Mouse (Mus musculus) cerebellum, adult 2 months (tissue): ENCODE measurements at regions not wholly inside any gene's neighbourhood (a gene's known extent, or its start where the extent isn't known, plus 50 kb on each side); places are given as distances from the start of the nearest gene placed in this dataset.

Source experiments
- DNase-seq, 2 experiments: peaks; one replicate each; pipeline ENCODE4 v3.0.0; 2021
- H3K27ac ChIP-seq: fragments of 200-500 bp; 2 replicates; pipeline ENCODE4 v1.5.1; 2012; ENCODE audit warnings: low read length, control low read depth, inconsistent platforms; ENCODE audit not compliant: insufficient read depth
- H3K27me3 ChIP-seq: fragments of 200-500 bp; 2 replicates; pipeline ENCODE4 v1.6.1; 2012; ENCODE audit warnings: inconsistent platforms, mild to moderate bottlenecking, low read length, moderate library complexity; ENCODE audit not compliant: control insufficient read depth, insufficient read depth
- H3K4me1 ChIP-seq: fragments of 200-500 bp; 2 replicates; pipeline ENCODE4 v1.6.1; 2011; ENCODE audit warnings: low read length; ENCODE audit not compliant: control insufficient read depth, insufficient read depth
- H3K4me3 ChIP-seq: fragments of 200-500 bp; replicated peaks from 2 replicates; pipeline ENCODE3; 2011; ENCODE audit warnings: mild to moderate bottlenecking, low read depth, low read length, control low read depth; ENCODE audit not compliant: insufficient read depth
- CTCF ChIP-seq: fragments of 200-500 bp; IDR thresholded peaks from 2 replicates; pipeline ENCODE4 v1.5.1; 2011; ENCODE audit warnings: low read depth, mild to moderate bottlenecking, control low read depth, low read length, moderate library complexity, borderline replicate concordance; ENCODE audit not compliant: insufficient read depth
- POLR2A ChIP-seq: fragments of 200-500 bp; IDR thresholded peaks from 2 replicates; pipeline ENCODE4 v1.6.1; 2011; ENCODE audit warnings: low read length, control low read depth, borderline replicate concordance; ENCODE audit not compliant: insufficient read depth
- WGBS: fragments of 180-500 bp; shearing (Covaris S2); methylation state at CpG from one replicate; pipeline ENCODE4 v1.1.7; 2018; 5-methylcytosine and 5-hydroxymethylcytosine counted together

DNA sequence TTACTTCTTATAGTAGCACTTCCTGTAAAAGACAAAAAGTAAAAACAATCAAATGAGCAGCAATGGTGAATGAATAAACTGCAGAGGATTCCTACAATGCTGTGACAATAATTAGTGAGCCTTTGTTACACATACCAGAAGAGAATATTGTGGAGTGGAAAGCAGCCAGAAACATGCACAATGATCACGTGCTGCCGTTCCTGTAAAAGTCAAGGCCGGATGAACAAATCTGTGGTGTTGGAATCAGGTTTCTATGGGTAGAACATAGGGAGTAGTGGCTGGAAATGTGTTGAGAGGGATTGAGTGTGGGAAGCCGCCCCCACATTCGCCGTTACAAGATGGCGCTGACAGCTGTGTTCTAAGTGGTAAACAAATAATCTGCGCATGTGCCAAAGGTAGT is 112.3 kb upstream of the Prdm1 start:
- H3K27me3 ChIP-seq: no peaks in the 10 kb centered on the region
- no peak overlapping the region for H3K4me3 ChIP-seq
- no peak for DNase-seq
- H3K27ac ChIP-seq: no peak overlapping the region
- 85% methylated on average over 8 of the region's 8 CpGs for WGBS
- H3K4me1 ChIP-seq: no peaks in the 10 kb centered on the region
- TF ChIP-seq CTCF (no peak), POLR2A (no peak)

DNA sequence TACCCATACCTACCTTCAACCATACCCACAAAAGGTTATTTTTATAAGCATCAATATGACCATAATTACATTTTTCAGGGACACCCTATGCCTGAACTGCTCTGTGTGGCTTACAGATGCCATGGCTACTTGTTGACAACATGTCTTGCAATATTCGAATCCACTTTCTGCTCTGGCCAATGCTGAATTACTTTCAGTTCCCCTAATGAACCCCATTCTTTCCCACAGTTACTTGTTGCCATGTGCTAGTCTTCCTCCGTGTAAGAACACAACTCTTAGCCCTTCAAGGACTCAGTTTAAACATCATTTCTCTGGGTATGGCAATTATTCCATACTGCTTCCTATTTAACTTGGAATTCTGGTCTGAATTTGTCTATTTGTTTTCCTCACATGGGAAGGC is 110.4 kb upstream of the Prdm1 start:
- 83% methylated on average over 2 of the region's 2 CpGs for WGBS
- no peak overlapping the region for H3K4me3 ChIP-seq
- no peaks in the 10 kb centered on the region for H3K4me1 ChIP-seq
- no peaks in the 10 kb centered on the region for H3K27me3 ChIP-seq
- TF ChIP-seq CTCF (no peak), POLR2A (no peak)
- no peak overlapping the region for H3K27ac ChIP-seq
- DNase-seq: no peak

DNA sequence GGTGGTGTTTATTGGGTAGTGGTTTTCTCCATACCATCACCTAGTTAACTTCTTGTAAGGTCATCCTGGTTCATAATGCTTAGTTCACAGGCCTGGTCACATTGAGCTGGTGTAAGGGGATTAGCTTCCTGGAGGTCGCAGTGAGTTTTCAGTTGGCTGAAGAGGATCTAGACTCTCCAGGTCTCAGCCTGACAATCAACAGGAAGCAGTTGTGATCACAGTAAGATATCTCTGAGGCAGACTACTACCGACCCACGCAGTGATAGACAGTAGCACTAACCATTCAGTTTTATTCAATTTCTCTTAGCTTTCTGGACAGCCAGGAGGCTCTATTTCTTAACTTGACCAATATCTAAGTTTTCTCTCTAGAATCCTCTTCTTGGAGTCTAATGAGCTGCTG is 108.5 kb upstream of the Prdm1 start:
- Histone ChIP-seq H3K4me1 (no peaks in the 10 kb centered on the region), H3K27ac (no peak overlapping the region), H3K4me3 (no peak overlapping the region), H3K27me3 (no peaks in the 10 kb centered on the region)
- whole genome bisulfite sequencing: 89% methylated on average over 3 of the region's 3 CpGs
- TF ChIP-seq POLR2A (no peak), CTCF (no peak)
- DNase-seq: no peak

DNA sequence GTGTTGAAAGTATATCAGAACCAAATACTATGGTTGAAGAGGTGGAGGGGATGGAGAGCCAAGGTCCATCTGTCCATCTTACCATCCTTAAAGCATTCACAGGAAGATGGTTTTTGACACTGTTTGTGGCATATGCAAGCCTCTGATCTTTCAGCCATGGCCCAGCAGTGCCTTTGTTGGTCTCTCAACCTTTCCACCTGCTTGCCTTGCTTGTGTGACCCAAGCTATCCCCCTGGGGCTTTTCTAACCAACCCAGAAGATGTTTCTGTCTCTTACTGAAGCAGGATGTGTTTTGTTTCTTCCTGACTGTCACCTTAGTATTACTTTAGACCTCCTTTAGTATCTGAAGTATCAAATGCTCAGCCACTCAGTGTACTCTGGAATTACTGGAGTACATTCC is 107.8 kb upstream of the Prdm1 start:
- no peak overlapping the region for H3K27ac ChIP-seq
- no peak overlapping the region for H3K4me3 ChIP-seq
- TF ChIP-seq CTCF (no peak), POLR2A (no peak)
- no peaks in the 10 kb centered on the region for H3K27me3 ChIP-seq
- DNase-seq: no peak
- H3K4me1 ChIP-seq: no peaks in the 10 kb centered on the region

DNA sequence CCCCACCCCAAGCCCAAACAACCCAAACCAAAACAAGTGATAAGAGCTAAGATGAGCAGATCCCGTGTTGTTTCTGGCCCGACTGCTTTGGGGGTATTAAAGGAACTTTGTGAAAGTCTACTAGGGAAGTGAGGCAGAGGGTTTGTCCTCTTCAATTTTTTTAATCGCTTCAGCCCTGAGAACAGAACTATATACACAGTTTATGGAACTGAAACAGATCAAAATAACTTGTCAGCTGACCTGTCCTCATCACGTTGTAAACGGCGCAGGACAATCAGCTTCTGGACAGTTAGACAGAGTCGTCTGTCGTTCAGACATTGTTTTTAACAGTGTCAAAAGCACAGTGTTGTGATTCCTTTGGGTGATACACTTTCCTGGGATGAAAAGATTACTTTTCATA is 103.3 kb upstream of the Prdm1 start:
- no peak overlapping the region for H3K27ac ChIP-seq
- WGBS: 83% methylated on average over 8 of the region's 8 CpGs
- TF ChIP-seq CTCF (no peak), POLR2A (no peak)
- no peak for DNase-seq
- no peak overlapping the region for H3K4me3 ChIP-seq
- H3K27me3 ChIP-seq: no peaks in the 10 kb centered on the region
- no peaks in the 10 kb centered on the region for H3K4me1 ChIP-seq

DNA sequence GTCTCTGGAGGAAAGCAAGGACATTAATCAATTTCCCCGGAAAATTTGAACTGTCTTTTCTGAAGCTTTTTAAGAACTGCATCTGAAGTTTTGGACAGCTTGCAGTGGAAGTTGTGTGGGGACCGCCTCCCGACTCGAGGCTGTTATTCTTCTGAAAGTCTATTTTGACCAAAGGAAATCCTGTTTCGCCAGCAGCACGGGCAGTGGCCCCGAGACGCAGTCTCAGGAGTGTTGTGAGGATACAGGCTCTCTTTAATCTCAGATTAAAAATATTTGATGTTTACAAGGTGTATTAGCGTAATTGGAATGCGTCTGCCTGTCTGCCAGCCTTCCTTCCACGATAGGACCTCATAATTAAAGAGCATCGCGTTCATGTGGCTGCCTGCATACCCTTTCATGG is 102.2 kb upstream of the Prdm1 start:
- 0 out of 2 replicates have a peak overlapping the region, but pooled peaks have one; percentile 39 for H3K27ac ChIP-seq
- DNase-seq: no peak
- TF ChIP-seq POLR2A (no peak), CTCF (no peak)
- 87% methylated on average over 13 of the region's 13 CpGs for whole genome bisulfite sequencing
- no peaks in the 10 kb centered on the region for H3K4me1 ChIP-seq
- no peak overlapping the region for H3K4me3 ChIP-seq
- H3K27me3 ChIP-seq: no peaks in the 10 kb centered on the region

DNA sequence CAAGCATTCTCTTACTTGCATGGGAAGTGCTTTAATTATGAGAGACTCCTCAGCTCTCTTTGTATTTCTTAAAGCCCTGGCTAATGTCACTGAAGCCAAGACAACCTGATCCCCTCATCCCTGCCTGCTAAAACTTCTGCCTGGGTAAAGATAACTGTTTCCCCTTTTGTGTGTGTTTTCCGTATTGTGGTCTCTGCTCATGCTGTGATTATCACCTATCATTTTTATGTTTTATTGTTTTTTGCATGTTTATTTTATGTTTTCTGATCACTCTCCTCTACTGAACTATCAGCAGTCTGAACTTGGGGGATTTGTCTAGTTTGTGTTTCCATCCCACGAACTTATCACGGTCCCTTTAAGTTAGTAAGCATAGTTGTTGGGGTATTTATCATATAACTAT is 100.1 kb upstream of the Prdm1 start:
- no peak overlapping the region for H3K27ac ChIP-seq
- H3K27me3 ChIP-seq: no peaks in the 10 kb centered on the region
- DNase-seq: no peak
- H3K4me1 ChIP-seq: no peaks in the 10 kb centered on the region
- 97% methylated on average over 3 of the region's 3 CpGs for WGBS
- TF ChIP-seq POLR2A: no peak
- TF ChIP-seq CTCF: no peak
- H3K4me3 ChIP-seq: no peak overlapping the region

DNA sequence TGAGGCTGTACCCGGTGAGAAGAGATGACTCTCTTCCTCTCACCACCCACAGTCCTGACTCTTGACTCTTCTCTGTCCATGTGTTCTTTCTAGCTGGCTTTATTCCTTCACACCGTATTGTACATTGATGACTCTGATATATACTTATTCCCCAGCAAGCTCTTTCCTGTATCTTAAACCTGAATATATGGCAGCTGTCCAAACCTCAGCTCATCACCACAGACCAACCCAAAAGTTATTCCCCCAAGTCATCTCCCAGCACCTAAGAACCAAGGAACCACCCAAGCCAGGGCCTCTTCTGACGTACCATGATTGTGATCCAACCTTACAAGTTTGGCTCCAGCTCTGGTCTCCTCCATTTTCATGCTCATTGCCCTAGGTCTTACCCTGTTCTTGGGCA is 99.1 kb upstream of the Prdm1 start:
- Histone ChIP-seq H3K27me3 (no peaks in the 10 kb centered on the region), H3K4me1 (no peaks in the 10 kb centered on the region), H3K27ac (no peak overlapping the region), H3K4me3 (no peak overlapping the region)
- TF ChIP-seq POLR2A (no peak), CTCF (no peak)
- 96% methylated on average over 3 of the region's 3 CpGs for WGBS
- no peak for DNase-seq
